Mouse (Mus musculus): ENCODE measurements around the gene Vps37c.

- TF ChIP-seq TAL1 (IDR thresholded peaks at IDR 0.05; ENCODE audit: low read length) (no peak), GATA1 (IDR thresholded peaks at IDR 0.05; ENCODE audit: low read length) (no peak)
Observed at GRCm38 (mm10) chr19:10691660-10692059, 3.1 kb downstream of the Vps37c start.

All from erythroblast, embryonic 14.5 days (primary cell).